Mouse (Mus musculus) neural tube, embryonic 10.5 days (tissue): ENCODE data around the gene Apol11b.
"Not testable (repeated sequence)": the region's sequence is repeated elsewhere in the genome, so short reads cannot be mapped to it uniquely, and the experiment has no call there.

Experiments
- DNase-seq: peaks from one replicate; pipeline ENCODE4 v3.0.0-alpha.2; 2017; ENCODE audit warnings: low spot score; ENCODE audit errors: extremely low spot score

The Apol11b gene

DNA sequence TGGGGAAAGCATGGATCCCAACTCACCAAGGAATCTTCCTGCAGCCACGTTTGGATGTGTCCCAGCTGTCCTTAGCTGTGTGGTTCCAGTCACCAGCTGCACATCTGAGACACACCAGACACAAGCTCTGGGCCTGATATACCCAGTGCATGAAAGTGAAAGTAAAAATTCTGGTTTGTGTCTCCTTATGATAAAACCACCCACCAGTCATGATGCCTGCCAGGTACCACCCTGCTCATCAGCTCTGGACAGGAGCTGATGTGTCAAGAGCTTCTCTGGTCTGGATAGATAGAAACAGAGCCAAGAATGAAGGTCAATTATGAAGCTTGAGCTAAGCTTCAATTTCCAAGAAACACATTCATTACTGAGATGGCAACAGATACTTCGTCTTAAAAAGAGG lies at the start of gene Apol11b:
TSS of gene Apol11b (minus strand) at position 111 of the 400 bp plus-strand sequence.
- DNase-seq = not testable (repeated sequence)

DNA sequence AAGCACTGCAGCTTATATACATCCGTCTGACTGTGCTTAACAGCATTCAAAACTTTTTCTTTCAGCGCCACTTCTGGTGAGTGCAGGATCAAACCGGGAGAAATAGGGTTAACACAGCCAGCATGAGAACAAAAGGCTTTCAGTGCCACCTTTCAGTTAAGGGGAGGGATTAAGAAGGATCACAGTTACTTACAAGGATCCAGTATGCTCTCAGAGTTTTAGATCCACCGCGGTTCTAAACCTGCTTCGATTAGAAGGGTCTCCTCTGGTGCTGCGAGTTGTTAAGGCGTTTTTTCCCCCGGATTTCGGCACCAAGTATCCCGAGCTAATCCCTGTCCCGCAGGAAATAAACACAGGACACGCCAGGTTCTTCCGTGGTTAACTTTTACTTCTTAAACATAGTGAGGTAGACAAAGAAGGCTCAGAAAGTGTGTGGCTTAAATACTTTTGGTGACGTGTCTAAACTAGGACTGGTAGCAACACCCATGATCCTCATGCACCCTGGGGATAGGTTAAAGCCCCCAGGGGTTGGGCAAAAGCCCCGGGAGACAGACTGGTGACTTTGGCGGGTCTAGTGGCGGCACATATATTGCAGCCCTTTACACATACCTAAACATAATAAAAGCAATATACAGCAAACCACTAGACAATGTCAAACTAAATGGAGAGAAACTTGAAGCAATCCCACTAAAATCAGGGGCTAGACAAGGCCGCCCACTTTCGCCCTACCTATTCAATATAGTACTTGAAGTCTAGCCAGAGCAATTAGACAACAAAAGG lies 48.6 kb upstream of the Apol11b start:
- DNase-seq = peak; percentile 24

DNA sequence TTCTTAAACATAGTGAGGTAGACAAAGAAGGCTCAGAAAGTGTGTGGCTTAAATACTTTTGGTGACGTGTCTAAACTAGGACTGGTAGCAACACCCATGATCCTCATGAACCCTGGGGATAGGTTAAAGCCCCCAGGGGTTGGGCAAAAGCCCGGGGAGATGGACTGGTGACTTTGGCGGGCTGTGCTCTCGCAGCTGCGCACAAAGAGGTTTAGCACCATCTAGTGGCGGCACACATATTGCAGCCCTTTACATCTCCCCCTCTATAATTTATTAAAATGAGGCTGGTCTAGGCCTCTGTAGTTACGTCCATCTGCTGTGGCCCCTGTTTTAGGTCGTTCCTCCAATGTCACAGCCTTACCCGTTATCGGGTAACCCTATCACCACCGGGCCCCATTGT lies 40.9 kb upstream of the Apol11b start:
- DNase-seq = peak; percentile 27

DNA sequence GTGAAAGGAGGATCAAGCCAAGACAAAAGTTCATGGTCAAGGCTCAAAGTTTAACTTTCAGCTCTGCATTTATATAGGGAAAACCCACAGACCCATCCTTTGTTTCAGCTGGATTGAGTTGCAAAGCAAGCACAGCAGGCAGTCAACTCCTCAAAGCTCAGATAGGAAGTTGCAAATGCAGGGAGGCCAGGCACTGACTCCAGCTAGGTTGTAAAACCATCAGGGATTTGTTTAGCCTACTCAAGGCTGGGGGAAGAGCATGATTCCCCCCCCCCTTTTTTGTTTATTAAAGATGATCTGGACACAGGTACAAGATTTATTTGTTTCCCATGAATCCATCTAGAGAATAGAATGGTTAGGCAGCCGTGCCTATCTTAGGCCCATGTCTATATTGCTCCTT lies 31.0 kb upstream of the Apol11b start:
- DNase-seq = not testable (repeated sequence)

DNA sequence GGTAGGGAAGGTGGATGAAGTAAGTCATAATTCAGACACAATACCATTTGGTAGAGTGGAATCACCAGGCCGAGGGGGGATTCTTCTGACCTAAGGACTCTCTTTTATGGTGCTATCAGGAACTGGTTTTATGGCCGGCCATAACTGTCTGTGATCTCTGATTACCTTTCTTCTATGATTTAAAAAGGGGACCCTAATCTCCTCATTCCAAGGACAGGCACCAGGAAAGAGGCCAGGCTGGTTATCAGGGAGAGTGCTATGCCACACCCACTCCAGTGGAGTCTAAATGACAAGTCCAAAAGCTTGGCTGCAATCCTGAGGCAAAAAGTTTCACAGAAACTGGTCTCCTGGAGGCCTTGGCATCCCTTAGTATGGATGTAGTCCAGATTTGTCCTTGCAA lies 18.8 kb upstream of the Apol11b start:
- DNase-seq = not testable (repeated sequence)

DNA sequence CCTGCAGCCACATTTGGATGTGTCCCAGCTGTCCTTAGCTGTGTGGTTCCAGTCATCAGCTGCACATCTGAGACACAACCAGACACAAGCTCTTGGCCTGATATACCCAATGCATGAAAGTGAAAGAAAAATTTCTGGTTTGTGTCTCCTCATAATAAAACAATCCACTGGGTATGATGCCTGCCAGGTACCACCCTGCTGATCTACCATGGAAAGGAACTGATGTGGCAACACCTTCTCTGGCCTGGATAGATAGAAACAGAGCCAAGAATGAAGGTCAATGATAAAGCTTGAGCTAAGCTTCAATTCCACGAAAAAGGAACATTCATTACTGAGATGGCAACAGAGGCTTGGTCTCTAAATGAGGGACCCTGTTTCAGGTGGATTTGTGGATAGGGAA lies 16.7 kb upstream of the Apol11b start:
- DNase-seq = not testable (repeated sequence)

GRCm38 (mm10) chr15:77651143-77651542 lies 8.1 kb upstream of the Apol11b start:
- DNase-seq = not testable (repeated sequence)

GRCm38 (mm10) chr15:77629822-77630221 lies 13.3 kb downstream of the Apol11b start:
- DNase-seq = not testable (repeated sequence)

DNA sequence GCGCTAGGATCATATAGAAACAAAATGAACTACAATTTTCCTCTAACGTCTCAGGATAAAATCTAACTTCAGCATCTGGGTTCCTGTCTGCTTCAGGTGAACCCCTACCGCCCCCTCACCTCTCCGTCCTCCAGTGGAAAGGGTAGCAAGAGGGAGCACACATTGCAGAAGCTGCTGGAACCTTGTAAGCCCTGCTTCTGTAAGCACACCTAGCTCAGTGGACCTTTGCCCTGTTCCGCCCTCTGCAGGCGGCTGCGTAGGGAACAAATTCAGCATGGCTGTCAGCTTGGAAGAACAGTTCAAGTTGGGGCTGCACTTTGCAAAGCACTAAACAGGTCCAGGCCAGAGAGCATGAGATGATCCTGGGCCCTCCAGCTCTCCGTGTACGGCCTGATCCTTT lies 14.4 kb downstream of the Apol11b start:
- not testable (repeated sequence) for DNase-seq

GRCm38 (mm10) chr15:77626471-77626870 lies 16.6 kb downstream of the Apol11b start:
- not testable (repeated sequence) for DNase-seq

- no peak for DNase-seq
Observed at GRCm38 (mm10) chr15:77624710-77625109, 18.4 kb downstream of the Apol11b start.

GRCm38 (mm10) chr15:77606069-77606468 lies 37.0 kb downstream of the Apol11b start:
- DNase-seq = no peak

DNA sequence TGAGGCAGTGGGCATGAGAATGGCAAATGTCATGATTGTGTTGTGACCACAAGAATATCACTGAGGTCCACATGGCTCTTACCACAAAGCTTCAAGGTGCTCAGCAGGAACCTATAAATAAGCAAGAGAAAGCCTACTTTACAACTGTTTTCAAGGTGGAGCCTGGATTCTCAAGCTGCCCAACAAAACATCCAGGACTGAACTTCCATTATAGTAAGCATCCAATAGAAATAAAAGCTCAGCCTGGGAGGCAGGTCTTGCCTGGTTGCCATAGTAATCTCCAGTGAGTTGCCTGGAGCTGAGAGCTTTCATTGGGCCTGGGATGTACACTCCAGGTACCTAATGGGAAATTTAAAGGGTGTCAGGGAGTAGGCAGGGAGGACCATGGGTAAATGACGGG lies 44.1 kb downstream of the Apol11b start, which contains the start of gene Gm36245:
TSS of gene Gm36245 (plus strand) at position 301 of the 400 bp plus-strand sequence.
- DNase-seq = no peak

DNA sequence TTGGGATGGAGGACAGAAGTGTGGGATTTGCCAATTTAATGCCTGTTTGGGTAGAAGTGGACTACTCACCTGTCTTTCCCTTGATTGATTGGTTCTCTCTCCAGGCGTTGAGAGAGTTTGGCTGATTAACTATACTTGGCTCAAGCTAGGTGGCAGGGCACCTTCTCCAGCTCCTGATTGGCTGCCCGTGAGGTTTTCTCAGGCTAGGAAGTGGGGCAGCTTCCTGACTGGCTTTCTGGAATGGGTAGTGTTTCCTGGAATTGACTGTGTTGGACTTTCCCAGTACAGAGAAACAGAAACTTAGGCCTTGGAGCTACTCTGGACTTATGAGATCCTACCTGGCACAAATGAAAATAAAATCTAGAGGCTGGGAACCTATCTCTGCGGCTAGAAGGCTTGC lies 44.7 kb downstream of the Apol11b start:
- no peak for DNase-seq

DNA sequence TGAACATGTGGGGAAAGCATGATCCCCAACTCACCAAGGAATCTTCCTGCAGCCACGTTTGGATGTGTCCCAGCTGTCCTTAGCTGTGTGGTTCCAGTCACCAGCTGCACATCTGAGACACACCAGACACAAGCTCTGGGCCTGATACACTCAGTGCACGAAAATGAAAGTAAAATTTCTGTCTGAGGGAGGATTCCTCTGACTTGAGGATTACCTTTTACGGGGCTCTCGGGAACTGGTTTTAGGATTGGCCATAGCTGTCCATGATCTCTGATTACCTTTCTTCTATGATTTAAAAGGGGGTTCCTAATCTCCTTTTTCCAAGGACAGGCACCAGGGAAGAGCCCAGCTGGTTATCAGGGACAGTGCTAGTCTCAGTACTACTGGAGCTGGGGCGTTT lies 47.1 kb downstream of the Apol11b start, which contains the start of gene Apol10b:
TSS of gene Apol10b (minus strand) at position 165 of the 400 bp plus-strand sequence.
- no peak for DNase-seq

DNA sequence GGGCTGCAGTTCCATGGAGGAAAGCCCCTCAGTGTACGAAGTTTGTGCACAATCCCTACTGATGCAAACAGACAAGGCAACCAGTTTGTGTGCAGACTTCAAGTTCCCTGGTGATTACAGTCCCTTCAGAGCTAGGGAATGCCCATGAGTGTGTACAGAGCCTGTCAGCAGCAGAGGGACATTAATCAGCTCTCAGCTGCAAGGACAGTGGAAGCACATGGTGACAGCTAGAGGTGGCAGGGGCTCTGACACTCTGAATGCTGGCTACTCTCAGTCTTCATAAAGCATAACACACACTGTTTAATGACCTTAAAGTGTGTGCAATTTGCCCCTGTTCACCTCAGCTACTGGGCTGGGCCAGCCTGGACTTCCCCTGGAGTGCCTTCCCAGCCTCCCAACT lies 49.5 kb downstream of the Apol11b start:
- no peak for DNase-seq

DNA sequence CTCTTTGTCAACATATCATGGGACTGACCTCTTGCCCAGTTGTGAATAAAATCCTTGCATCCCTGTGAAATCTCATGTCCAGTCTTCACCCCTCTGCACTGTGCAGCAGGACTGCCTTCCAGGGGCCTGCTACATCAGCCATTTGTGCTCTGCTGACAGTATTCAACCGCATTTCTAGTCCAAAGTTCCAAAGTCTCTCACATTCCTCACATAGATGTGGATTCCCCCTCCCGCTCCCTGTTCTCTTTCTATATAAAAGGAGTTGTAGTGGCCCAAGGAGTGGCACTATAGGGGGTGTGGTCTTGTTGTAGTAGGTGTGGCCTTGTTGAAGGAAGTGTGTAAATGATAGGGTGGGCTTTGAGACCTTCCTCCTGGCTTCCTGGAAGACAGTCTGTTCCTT lies 52.2 kb downstream of the Apol11b start:
- DNase-seq = no peak

DNA sequence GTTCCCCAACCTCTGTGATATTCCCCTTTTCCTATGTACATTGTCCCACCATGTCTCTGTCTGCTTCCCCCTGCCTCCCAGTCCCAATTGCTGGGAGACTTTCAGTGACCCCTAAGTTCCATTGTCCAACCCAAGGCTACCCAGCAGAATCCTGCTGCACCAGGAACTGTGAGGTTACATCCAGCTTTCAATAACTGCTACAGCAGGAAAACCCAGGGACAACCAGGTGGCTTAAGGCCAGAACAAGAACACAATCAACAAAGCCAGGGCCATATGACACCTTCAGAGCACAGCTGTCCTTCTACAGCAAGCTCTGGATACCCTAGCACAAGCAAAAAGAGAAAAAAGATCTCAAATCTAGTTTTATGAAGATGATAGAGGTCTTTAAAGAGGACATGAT lies 54.1 kb downstream of the Apol11b start:
- no peak for DNase-seq

DNA sequence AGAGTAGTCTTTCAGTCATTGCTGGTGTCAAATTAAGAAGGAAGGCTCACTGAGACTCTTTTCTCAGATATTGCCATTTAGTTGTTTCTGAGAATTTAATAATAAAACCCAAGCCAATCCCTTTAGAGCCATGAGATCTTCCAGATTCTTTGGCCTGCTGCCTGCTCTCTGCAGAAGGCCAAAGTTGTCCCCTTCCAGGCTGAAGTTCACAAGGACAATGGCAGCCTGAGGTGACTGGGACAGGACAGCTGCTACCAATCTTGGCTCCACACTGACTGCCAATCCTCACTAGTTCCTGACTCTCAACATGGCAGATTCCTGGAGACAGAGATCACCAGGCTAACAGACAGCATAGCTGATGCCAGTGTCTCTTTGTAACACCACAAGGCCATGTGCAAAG lies 56.1 kb downstream of the Apol11b start:
- DNase-seq = no peak
